Mouse (Mus musculus) right cerebral cortex, postnatal 14 days (tissue): ENCODE measurements at regions not wholly inside any gene's neighbourhood (a gene's known extent, or its start where the extent isn't known, plus 50 kb on each side); places are given as distances from the start of the nearest gene placed in this dataset.
A peak's percentile ranks its signal among the peaks of the same experiment; 100 is the strongest.

Experiments used
- DNase-seq: peaks from one replicate; pipeline ENCODE4 v3.0.0; 2022

GRCm38 (mm10) chr11:56442381-56442780 lies 401.6 kb upstream of the Nmur2 start:
- DNase-seq, result no peak

GRCm38 (mm10) chr11:56441071-56441470 lies 400.3 kb upstream of the Nmur2 start:
- DNase-seq, result peak; percentile 4

GRCm38 (mm10) chr11:56431089-56431488 lies 390.3 kb upstream of the Nmur2 start:
- DNase-seq, result no peak

- DNase-seq, result no peak
Measured at GRCm38 (mm10) chr11:56384761-56385160, 344.0 kb upstream of the Nmur2 start.

GRCm38 (mm10) chr11:56377535-56377934 lies 336.7 kb upstream of the Nmur2 start:
- no peak for DNase-seq

- no peak for DNase-seq
Measured at GRCm38 (mm10) chr11:56374329-56374728, 333.5 kb upstream of the Nmur2 start.

- no peak for DNase-seq
Measured at GRCm38 (mm10) chr11:56373624-56374023, 332.8 kb upstream of the Nmur2 start.

- DNase-seq, result no peak
Measured at GRCm38 (mm10) chr11:56357690-56358089, 316.9 kb upstream of the Nmur2 start.

GRCm38 (mm10) chr11:56351798-56352366 lies 311.1 kb upstream of the Nmur2 start:
- DNase-seq, result no peak

GRCm38 (mm10) chr11:56351231-56351630 lies 310.4 kb upstream of the Nmur2 start:
- no peak for DNase-seq

GRCm38 (mm10) chr11:56349766-56350165 lies 309.0 kb upstream of the Nmur2 start:
- DNase-seq, result no peak

- peak; percentile 10 for DNase-seq
Measured at GRCm38 (mm10) chr11:56348408-56348807, 307.6 kb upstream of the Nmur2 start.

GRCm38 (mm10) chr11:56343083-56343482 lies 302.3 kb upstream of the Nmur2 start:
- no peak for DNase-seq

- no peak for DNase-seq
Measured at GRCm38 (mm10) chr11:56341731-56342130, 300.9 kb upstream of the Nmur2 start.

- no peak for DNase-seq
Measured at GRCm38 (mm10) chr11:56341040-56341439, 300.2 kb upstream of the Nmur2 start.

GRCm38 (mm10) chr11:56338511-56338910 lies 297.7 kb upstream of the Nmur2 start:
- DNase-seq, result no peak

- DNase-seq, result no peak
Measured at GRCm38 (mm10) chr11:56335937-56336336, 295.1 kb upstream of the Nmur2 start.

GRCm38 (mm10) chr11:56320293-56320692 lies 279.5 kb upstream of the Nmur2 start:
- DNase-seq, result no peak

GRCm38 (mm10) chr11:56315221-56315987 lies 274.6 kb upstream of the Nmur2 start:
- DNase-seq, result no peak

GRCm38 (mm10) chr11:56309549-56309948 lies 268.7 kb upstream of the Nmur2 start:
- no peak for DNase-seq

- no peak for DNase-seq
Measured at GRCm38 (mm10) chr11:56308383-56309105, 267.7 kb upstream of the Nmur2 start.

GRCm38 (mm10) chr11:56307051-56307450 lies 266.2 kb upstream of the Nmur2 start:
- DNase-seq, result no peak

- no peak for DNase-seq
Measured at GRCm38 (mm10) chr11:56290651-56291578, 250.1 kb upstream of the Nmur2 start.
